Mouse (Mus musculus): Measurements from ENCODE around the gene Coro2a.

DNA sequence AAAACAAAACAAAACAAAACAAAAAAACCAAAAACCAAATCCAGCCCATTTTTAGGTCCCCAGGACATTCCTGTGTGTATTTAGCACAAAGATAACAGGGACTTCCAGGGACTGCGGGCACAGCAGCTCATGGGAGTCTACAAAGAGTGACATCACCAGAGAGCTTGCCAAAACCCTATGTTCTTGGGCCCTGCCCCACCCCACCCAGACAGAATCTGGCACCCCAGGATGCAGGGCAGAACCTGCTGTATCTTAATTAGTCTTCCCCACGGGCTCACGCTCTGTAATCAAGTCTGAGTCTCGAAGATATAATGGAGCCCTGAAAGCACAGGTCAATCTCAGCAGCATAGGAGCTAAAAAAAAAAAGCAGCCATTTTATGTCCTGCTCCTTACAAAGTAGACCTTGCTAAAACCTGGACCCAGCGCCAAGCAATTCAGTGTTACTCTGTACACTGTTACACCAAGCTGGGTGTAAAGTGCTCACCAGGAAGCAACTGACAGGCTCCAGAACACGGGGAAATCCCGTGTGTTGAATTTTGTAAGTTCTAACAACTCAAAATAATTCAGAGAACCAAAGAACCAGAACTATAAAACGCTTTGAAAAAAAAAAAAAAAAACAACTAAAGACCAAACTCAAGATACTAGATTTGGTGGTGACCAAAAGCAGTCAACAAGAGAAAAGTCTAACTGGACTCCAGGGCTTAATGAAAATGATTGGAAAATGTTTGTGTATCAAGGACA is 34.9 kb downstream of the Coro2a start:
- TF ChIP-seq POLR2A (IDR thresholded peaks at IDR 0.05; ENCODE audit: insufficient read depth, low read depth, low read length) (no peak), EP300 (IDR thresholded peaks at IDR 0.05; ENCODE audit: insufficient read depth, low read depth, low read length) (no peak), CTCF (IDR thresholded peaks at IDR 0.05) (no peak)

All from heart, adult 2 months (tissue).